Mouse (Mus musculus) regulatory T cell (primary cell): ENCODE data around the gene 5530400C23Rik.
"Not testable (repeated sequence)": the region's sequence is repeated elsewhere in the genome, so short reads cannot be mapped to it uniquely, and the experiment has no call there.

Source experiments
- in situ Hi-C: fragments of 300-600 bp; cut with MboI, MseI; formaldehyde crosslinking; loops from one replicate; pipeline ENCODE4 v1.15.1; 2025; ENCODE audit warnings: high pct_unique_total_duplicates

5530400C23Rik gene

DNA sequence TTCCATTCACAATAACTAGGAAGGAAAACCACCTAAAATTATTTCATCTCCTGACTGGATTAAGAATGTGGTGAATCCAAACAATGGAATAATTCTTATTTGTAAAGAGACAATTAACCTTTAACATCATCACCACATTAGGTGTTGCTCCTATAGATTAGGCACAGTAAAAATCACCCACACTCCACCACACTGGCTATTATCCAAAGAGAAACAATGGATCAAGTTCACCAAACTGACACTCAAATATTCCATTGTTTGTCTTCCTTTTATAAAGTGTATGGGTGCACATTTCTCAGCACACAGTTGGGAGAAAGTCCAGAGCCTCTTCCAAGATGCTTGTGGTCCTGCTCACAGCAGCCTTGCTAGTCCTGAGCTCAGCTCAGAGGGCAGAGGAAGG is at the start of gene 5530400C23Rik:
Gene 5530400C23Rik (plus strand): TSS at position 301 of the 400 bp plus-strand sequence.
- in situ Hi-C loops = not testable (repeated sequence)

DNA sequence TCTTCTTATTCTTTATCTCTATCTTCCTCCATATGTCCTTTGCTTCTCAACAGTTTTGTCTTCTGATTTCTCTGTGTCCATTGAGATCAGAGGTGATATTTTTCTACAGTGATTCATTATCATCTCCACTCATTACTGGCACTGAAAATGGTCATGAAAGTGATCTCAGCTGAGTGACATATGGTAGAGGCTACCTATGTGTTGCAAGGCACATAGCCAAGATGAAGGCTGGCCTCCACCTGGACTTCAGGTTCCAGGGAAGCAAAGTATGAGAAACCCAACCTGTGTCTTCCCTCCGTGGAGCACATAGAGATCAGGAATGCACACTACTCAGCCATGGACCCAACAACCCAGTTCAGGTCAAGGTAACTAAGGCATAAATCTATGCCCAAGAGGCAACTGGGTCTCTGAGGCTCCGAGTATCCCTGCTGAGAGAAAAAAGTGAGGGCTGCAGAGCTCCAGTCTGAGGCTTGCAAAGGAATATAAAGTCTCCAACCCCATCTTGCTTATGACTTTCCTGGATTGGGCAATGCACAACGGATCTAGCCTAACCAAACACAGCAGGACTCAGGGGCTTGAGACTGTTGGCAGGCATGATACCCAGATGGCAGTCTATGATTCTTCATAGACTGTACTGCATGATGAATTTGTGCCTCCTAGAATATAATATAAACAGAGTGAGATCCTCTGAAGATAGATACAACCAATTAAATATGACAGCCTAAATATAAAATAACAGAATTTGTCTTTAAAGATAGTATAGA is 14.1 kb downstream of the 5530400C23Rik start:
- in situ Hi-C loops = no loop called here

DNA sequence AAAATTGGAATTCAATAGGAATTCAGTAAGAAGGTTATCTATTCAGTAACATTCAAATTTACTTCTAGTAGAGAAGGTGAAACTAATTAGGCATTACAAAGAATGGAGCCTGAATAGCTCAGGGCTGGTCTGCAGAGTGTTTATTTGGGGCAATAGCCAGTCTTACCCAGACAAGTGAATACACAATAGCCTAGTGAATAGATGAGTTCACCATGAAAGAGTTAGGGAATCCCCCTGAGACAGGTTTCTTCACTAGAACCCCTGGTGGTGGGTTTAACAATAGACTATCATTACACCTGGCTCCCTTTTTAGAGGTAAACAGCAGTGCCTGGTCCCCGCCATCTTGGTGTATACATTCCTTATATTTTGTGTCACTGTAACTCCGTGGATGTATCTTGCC is 21.9 kb downstream of the 5530400C23Rik start:
- in situ Hi-C loops = not testable (repeated sequence)

DNA sequence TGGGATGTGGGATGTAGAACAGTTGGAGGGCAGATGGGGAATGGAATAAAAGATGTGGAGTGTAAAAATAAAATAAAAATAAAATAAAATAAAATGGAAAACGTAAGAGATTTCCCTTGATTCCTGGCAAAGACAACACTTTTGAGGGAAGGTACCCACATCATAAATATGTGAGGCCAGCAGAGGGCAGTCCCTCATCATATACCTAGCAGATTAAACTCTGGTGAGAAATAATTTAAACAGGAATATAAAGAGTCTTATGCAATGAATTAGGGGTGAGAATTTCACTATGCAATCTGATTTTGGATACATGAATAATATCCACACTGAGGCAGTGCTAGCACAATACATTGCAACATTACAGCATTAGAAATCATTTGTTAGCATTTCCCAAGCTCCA is 46.5 kb downstream of the 5530400C23Rik start:
- in situ Hi-C loops = no loop called here

DNA sequence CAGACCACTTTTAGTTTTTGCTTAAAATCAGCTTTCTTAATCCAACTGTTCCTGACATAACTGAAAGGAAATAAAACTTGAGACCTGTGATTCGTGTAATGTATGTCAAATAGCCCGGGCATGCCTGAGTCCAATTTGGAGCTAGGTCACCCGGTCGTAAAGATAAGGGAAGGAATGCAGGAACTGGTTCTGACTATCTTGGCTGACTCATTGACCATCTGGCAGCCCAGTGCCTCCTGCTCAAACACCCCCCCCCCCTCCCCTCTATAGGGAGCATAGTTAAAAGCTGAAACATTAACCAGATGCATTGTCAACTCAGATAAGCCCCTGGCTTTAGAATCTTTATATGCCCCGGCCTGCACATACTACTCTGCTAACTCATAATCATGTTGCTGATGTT is 49.7 kb downstream of the 5530400C23Rik start:
- in situ Hi-C loops = not testable (repeated sequence)
